Mouse (Mus musculus) heart, embryonic 15.5 days (tissue): ENCODE measurements around the gene Mrpl12. TPM values are rescaled to one million over a fixed set of nuclear protein-coding genes. Genes with fewer than 3 reads are reported as not detected.
A peak's percentile ranks its signal among the peaks of the same experiment; 100 is the strongest.
"Not testable (repeated sequence)": the region's sequence is repeated elsewhere in the genome, so short reads cannot be mapped to it uniquely, and the experiment has no call there.

Experiments used
- ATAC-seq: fragments of 200-750 bp; cut with Nextera tagmentation; replicated peaks from 2 replicates; pipeline ENCODE4 v1.8.0; 2017; ENCODE audit warnings: low read depth, moderate TSS enrichment; ENCODE audit not compliant: insufficient number of reproducible peaks, insufficient read depth, low FRiP score
- H3K27ac ChIP-seq: fragments of 300-500 bp; sonication (generic); 2 replicates; pipeline ENCODE4 v1.5.1; 2015; ENCODE audit warnings: mild to moderate bottlenecking, inconsistent platforms
- H3K27me3 ChIP-seq: fragments of 300-500 bp; sonication (generic); 2 replicates; pipeline ENCODE4 v1.6.1; 2015; ENCODE audit warnings: inconsistent platforms
- H3K36me3 ChIP-seq: fragments of 300-500 bp; sonication (generic); 2 replicates; pipeline ENCODE4 v1.6.1; 2015; ENCODE audit warnings: mild to moderate bottlenecking, inconsistent platforms
- H3K4me1 ChIP-seq: fragments of 300-500 bp; sonication (generic); replicated peaks from 2 replicates; pipeline ENCODE4 v1.6.1; 2015; ENCODE audit warnings: inconsistent platforms
- H3K4me2 ChIP-seq: fragments of 300-500 bp; sonication (generic); 2 replicates; pipeline ENCODE4 v1.6.1; 2015; ENCODE audit warnings: inconsistent platforms, mild to moderate bottlenecking, moderate library complexity
- H3K4me3 ChIP-seq: fragments of 300-500 bp; sonication (generic); 2 replicates; pipeline ENCODE4 v1.5.1; 2015; ENCODE audit warnings: mild to moderate bottlenecking, inconsistent platforms
- H3K9ac ChIP-seq: fragments of 300-500 bp; sonication (generic); 2 replicates; pipeline ENCODE4 v1.6.1; 2015; ENCODE audit warnings: mild to moderate bottlenecking, inconsistent platforms
- H3K9me3 ChIP-seq: fragments of 300-500 bp; sonication (generic); replicated peaks from 2 replicates; pipeline ENCODE4 v1.6.1; 2016; ENCODE audit warnings: inconsistent platforms
- WGBS: fragments of 180-500 bp; shearing (Covaris S2); methylation state at CpG from one replicate; pipeline ENCODE4 v1.1.7; 2015; ENCODE audit warnings: mixed read lengths; 5-methylcytosine and 5-hydroxymethylcytosine counted together
- polyA plus RNA-seq: library from polyadenylated mRNA; unstranded; fragments of >200 nt; fragmentation: Nextera tagmentation; extraction: Ambion mirVana; gene quantifications from 2 replicates; pipeline ENCODE4 v1.2.1, GENCODE M21; 2015

The Mrpl12 gene
- polyA plus RNA-seq, 1 experiment from 2014 or later, result 218 TPM

- Histone ChIP-seq H3K4me3 (peak overlapping the region; percentile 40), H3K27ac (peak overlapping the region; percentile 58), H3K4me2 (peak overlapping the region; percentile 65), H3K27me3 (no peaks in the 10 kb centered on the region), H3K36me3 (no peaks in the 10 kb centered on the region), H3K9me3 (no peaks in the 10 kb centered on the region), H3K4me1 (peaks cover 10% of the 10 kb centered on the region), H3K9ac (peak overlapping the region; percentile 51)
- WGBS, result 7% methylated on average over 16 of the region's 16 CpGs
- ATAC-seq, result no peak; the same call in 1 of the 2 replicates
Measured at GRCm38 (mm10) chr11:120510375-120511030, 26.1 kb downstream of the Mrpl12 start.

- no peak overlapping the region for H3K9ac ChIP-seq
- no peak for ATAC-seq
Measured at GRCm38 (mm10) chr11:120512790-120513453, 28.5 kb downstream of the Mrpl12 start.

DNA sequence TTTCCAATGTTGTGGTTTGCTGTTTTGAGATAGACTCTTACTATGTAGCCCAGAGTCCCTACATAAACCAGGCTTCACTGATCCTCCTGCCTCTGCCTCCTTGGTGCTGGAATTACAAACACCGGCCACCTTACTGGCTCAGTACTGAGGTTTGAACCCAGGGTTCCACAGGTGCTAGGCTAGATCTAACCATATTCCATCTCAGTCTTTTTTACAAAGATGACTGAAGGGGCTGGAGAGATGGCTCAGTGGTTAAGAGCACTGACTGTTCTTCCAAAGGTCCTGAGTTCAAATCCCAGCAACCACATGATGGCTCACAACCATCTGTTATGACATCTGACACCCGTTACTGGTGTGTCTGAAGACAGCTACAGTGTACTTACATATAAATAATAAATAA lies 29.8 kb downstream of the Mrpl12 start:
- H3K4me3 ChIP-seq, ATAC-seq, H3K27ac ChIP-seq, H3K4me2 ChIP-seq, H3K27me3 ChIP-seq, H3K36me3 ChIP-seq, H3K9ac ChIP-seq, H3K9me3 ChIP-seq: not testable (repeated sequence)
- peaks cover 16% of the 10 kb centered on the region for H3K4me1 ChIP-seq
- 84% methylated on average over 2 of the region's 2 CpGs for WGBS

More at GRCm38 (mm10) chr11:120512790-120513453, 28.5 kb downstream of the Mrpl12 start:
- Histone ChIP-seq H3K9me3 (no peaks in the 10 kb centered on the region), H3K4me1 (peaks cover 10% of the 10 kb centered on the region), H3K4me3 (no peak overlapping the region), H3K36me3 (no peaks in the 10 kb centered on the region), H3K27me3 (0 out of 2 replicates have a peak, but pooled peaks cover 5% of the 10 kb centered on the region), H3K27ac (no peak overlapping the region), H3K4me2 (no peak overlapping the region)
- 45% methylated on average over 6 of the region's 6 CpGs for WGBS

DNA sequence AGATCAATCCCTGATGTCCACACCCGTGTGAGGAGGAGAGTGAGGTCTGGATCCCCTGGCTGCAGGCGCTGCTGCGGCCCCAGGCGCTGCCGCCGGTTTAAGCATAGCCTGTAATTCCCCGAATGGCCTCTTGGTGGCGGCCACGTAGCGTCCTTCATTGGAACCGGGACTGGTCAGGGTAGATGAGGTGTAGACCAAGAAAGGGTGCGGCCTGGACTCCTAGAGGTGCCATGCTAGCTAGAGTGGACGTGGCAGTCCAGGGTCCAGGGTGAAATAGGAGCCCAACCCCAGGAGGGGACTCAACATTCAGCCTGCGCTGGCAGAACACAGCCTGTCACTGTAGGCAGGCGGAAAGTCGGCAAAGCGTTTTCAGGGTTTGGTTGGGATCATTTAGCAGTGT lies 31.2 kb downstream of the Mrpl12 start:
- H3K9ac ChIP-seq, result no peak overlapping the region
- H3K27me3 ChIP-seq, result 0 out of 2 replicates have a peak, but pooled peaks cover 5% of the 10 kb centered on the region
- no peak overlapping the region for H3K27ac ChIP-seq
- no peaks in the 10 kb centered on the region for H3K36me3 ChIP-seq
- peaks cover 23% of the 10 kb centered on the region for H3K4me1 ChIP-seq
- H3K4me3 ChIP-seq, result no peak overlapping the region
- peak; percentile 53; the same call in 1 of the 2 replicates for ATAC-seq
- no peaks in the 10 kb centered on the region for H3K9me3 ChIP-seq
- H3K4me2 ChIP-seq, result no peak overlapping the region
- WGBS, result 21% methylated on average over 17 of the region's 17 CpGs

DNA sequence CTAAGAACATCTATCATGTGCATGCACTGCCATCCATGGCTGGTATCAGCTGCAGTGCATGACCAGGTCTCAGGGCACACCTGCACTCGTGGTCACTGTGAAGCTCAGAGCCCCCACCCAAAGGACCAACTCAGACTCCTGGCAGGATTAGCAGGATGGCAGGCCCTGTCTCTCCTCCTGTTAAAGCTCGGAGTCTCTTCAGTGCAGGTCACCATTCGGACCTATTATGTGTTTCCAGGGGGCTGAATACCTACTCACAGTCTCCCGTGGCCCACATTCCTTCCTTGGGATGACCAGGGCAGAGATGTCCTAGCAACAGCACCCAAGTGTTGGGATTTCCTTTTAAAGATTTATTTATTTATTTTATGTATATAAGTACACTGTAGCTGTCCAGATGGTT lies 32.7 kb downstream of the Mrpl12 start:
- 75% methylated on average over 4 of the region's 4 CpGs for WGBS
- Histone ChIP-seq H3K27me3 (0 out of 2 replicates have a peak, but pooled peaks cover 5% of the 10 kb centered on the region), H3K9ac (no peak overlapping the region), H3K4me2 (no peak overlapping the region), H3K4me3 (no peak overlapping the region), H3K9me3 (no peaks in the 10 kb centered on the region), H3K36me3 (no peaks in the 10 kb centered on the region), H3K27ac (no peak overlapping the region), H3K4me1 (peaks cover 23% of the 10 kb centered on the region)
- no peak for ATAC-seq

GRCm38 (mm10) chr11:120518027-120518426 lies 33.6 kb downstream of the Mrpl12 start:
- no peak overlapping the region for H3K4me3 ChIP-seq
- H3K9me3 ChIP-seq, result no peaks in the 10 kb centered on the region
- 0 out of 2 replicates have a peak, but pooled peaks cover 5% of the 10 kb centered on the region for H3K27me3 ChIP-seq
- no peaks in the 10 kb centered on the region for H3K36me3 ChIP-seq
- no peak overlapping the region for H3K9ac ChIP-seq
- peak overlapping the region; percentile 2; the same call in 1 of the 2 replicates for H3K27ac ChIP-seq
- ATAC-seq, result no peak
- WGBS, result 67% methylated on average over 6 of the region's 6 CpGs
- peaks cover 23% of the 10 kb centered on the region for H3K4me1 ChIP-seq
- no peak overlapping the region for H3K4me2 ChIP-seq

- H3K4me3 ChIP-seq, result no peak overlapping the region
- peak overlapping the region; percentile 2; the same call in 1 of the 2 replicates for H3K27ac ChIP-seq
- peaks cover 23% of the 10 kb centered on the region for H3K4me1 ChIP-seq
- no peaks in the 10 kb centered on the region for H3K9me3 ChIP-seq
- 0 out of 2 replicates have a peak, but pooled peaks cover 5% of the 10 kb centered on the region for H3K27me3 ChIP-seq
- H3K9ac ChIP-seq, result no peak overlapping the region
- H3K4me2 ChIP-seq, result no peak overlapping the region
- 59% methylated on average over 6 of the region's 6 CpGs for WGBS
- no peaks in the 10 kb centered on the region for H3K36me3 ChIP-seq
- no peak for ATAC-seq
Measured at GRCm38 (mm10) chr11:120518558-120518957, 34.1 kb downstream of the Mrpl12 start.

- Histone ChIP-seq H3K27me3 (0 out of 2 replicates have a peak, but pooled peaks cover 5% of the 10 kb centered on the region), H3K4me2 (peak overlapping the region; percentile 14; the same call in 1 of the 2 replicates), H3K27ac (peak overlapping the region; percentile 30; the same call in 1 of the 2 replicates), H3K36me3 (no peaks in the 10 kb centered on the region), H3K4me1 (peaks cover 23% of the 10 kb centered on the region), H3K9me3 (no peaks in the 10 kb centered on the region), H3K9ac (no peak overlapping the region), H3K4me3 (no peak overlapping the region)
- 23% methylated on average over 9 of the region's 9 CpGs for WGBS
- ATAC-seq, result peak; percentile 72
Measured at GRCm38 (mm10) chr11:120519738-120520137, 35.3 kb downstream of the Mrpl12 start.

GRCm38 (mm10) chr11:120520498-120520897 lies 36.1 kb downstream of the Mrpl12 start:
- H3K4me3 ChIP-seq, result no peak overlapping the region
- H3K4me1 ChIP-seq, result peaks cover 23% of the 10 kb centered on the region
- H3K4me2 ChIP-seq, result no peak overlapping the region
- H3K27me3 ChIP-seq, result 0 out of 2 replicates have a peak, but pooled peaks cover 5% of the 10 kb centered on the region
- H3K36me3 ChIP-seq, result no peaks in the 10 kb centered on the region
- no peak overlapping the region for H3K9ac ChIP-seq
- no peaks in the 10 kb centered on the region for H3K9me3 ChIP-seq
- peak overlapping the region; percentile 9; the same call in 1 of the 2 replicates for H3K27ac ChIP-seq
- ATAC-seq, result no peak
- WGBS, result 70% methylated on average over 9 of the region's 9 CpGs

GRCm38 (mm10) chr11:120520967-120521540 lies 36.6 kb downstream of the Mrpl12 start:
- Histone ChIP-seq H3K4me2 (no peak overlapping the region), H3K4me3 (no peak overlapping the region), H3K4me1 (peaks cover 23% of the 10 kb centered on the region), H3K27me3 (0 out of 2 replicates have a peak, but pooled peaks cover under 1% of the 10 kb centered on the region), H3K9ac (peak overlapping the region; percentile 5; the same call in 1 of the 2 replicates), H3K27ac (peak overlapping the region; percentile 9), H3K9me3 (no peaks in the 10 kb centered on the region), H3K36me3 (no peaks in the 10 kb centered on the region)
- no peak for ATAC-seq
- WGBS, result 55% methylated on average over 5 of the region's 5 CpGs

DNA sequence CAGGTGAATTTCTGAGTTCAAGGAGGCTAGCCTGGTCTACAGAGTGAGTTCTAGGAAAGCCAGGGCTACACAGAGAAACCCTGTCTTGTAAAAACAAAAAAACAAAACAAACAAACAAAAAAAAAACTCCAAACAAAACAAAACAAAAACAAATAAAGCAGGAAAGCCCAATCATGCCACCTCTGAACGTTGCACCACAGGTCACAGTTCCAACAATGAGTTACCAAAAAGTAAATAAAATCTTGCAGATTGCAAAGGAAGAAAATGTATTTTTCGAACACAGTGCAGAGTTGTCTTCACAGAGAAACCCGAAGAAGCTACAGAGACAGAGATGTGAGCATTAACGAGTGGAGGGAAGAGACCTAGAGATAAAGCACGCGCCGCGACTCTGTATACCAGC lies 38.2 kb downstream of the Mrpl12 start:
- H3K36me3 ChIP-seq, result no peaks in the 10 kb centered on the region
- ATAC-seq, result no peak
- no peak overlapping the region for H3K9ac ChIP-seq
- no peaks in the 10 kb centered on the region for H3K9me3 ChIP-seq
- H3K27ac ChIP-seq, result no peak overlapping the region
- 83% methylated on average over 8 of the region's 8 CpGs for WGBS
- no peak overlapping the region for H3K4me3 ChIP-seq
- H3K27me3 ChIP-seq, result peaks cover 4% of the 10 kb centered on the region
- H3K4me1 ChIP-seq, result peaks cover 23% of the 10 kb centered on the region
- H3K4me2 ChIP-seq, result no peak overlapping the region
